Mouse (Mus musculus): Measurements from ENCODE around the gene Iqcc.

The Iqcc gene

DNA sequence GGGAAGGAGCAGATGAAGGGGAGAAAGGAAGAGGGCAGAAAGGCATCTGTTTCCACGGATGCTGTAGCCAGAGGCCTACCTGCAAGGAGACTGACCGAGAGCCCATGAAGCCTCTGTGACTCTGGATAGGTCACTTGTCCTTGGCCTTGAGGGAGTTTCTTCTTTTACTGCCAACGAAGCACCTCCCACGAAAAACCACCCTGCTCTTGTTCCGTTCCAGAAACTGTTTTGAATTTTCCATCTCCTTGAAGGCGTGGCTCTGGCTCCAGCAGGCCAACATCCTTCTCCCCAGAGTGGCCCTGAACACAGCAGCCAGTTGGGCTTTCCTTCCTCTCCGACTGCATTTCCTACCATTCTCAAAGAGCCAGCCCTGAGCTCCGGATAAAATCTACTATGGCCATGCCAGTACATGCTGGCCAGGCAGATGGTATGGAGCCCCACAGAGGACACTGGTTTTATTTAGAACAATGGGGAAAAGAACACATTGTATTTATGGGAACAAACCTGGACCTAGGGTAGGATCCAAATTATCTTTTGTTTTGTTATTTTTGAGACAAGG is 2.5 kb upstream of the Iqcc start:
- DNase-seq = peak; percentile 42 to 47

DNA sequence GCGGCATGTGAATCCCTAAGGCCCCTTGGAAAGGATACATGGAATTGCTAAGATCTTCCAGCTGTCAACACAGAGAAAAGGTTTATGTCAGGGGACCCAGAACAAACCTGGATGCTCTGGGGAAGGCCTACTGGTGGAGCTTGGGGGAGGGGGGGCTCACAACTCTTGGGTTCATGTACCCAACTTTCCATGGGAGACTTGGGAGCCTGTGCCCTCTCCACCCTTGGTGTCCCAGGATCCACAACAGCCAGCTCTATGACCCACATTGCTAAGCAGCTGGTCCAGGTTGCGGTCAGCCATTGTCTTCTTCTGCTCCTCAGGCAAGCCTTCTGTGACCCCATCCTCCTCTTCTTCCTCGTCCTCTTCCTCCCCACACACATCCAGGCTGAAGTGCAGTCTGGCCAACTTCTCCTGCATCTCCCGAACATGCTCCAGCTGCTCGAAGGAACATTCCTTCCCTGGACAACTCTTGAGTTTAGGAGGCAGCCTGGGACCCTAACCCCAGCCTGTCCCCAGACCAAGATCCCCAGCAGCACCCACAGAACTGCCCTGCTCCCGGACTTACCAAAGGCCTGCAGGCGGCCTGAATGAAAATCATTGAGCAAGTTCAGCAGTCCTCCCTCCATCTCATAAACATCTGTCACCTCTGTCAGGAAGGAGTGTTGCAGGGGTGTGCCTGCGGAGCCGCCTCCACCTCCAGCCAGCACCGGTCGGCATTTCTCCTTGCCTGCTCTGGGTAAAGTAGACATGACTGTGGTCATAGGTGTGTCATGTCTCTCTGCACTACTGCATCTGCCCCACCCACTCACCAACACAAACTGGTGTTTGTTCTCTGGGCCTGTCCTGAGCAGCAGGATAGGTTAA is 1.8 kb upstream of the Iqcc start:
- no peak for DNase-seq

DNA sequence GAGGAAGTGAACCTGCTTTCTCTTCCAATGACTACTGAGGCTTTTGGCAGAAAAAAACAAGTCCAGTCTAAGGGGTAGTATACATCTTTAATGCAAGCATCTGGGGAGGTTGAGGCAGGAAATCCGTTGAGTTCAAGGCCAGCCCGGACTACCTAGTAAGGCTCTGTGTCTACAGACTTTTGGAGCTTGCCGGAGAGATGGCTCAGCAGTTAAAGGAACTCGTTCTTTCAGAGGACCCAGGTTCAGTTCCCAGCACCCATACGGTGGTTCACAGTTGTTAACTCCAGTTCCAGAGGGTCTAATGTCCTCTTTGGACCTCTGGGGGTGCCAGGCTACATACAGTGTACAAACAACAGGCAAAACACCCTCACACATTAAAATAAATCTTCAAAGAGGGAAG is 868 bp downstream of the Iqcc start:
- DNase-seq = no peak

DNA sequence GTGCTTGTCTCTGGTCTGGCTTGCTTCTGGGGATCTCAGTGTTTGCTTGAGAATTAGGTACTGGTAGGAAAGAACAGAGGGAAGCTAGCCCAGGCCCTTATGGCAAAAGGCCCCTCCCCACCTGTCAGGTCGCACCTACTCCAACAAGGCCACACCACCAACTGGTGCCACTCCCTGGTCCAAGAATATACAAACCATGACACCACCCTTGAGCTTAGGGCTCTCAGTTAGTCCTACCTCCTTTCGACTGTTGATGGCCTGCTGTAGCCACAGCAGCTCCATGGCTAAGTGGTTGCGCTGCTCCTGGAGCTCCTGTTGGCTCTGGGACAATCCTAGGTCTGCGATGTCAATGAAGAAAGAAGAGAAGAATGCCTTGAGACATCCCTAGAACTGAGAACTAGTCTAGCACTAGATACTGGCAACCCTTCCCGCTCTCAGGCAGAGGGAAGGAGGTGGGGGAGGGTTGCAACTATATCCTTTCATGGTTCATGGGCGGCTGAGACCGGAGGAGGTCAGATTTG is 1.7 kb downstream of the Iqcc start:
- DNase-seq = no peak

DNA sequence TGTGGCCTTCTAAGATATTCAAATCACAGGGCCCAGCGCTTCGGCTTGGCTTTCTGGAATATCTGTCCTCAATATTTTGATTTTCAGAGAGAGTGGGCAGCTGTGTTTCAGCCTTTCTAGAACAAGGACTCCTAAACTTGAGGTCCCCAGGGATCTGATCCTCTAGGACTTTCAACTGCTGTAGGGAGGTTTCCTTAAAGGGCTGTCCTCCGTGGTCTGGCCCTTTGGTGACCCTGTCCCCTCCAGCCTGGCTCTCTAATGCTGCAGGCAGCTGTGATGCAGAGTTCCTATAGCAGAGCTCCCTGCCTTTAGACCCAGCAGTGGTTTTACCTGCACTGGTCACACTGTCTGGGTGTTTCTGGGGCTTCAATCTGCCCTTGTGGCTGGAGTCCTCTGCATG is 2.3 kb downstream of the Iqcc start:
- no peak for DNase-seq

DNA sequence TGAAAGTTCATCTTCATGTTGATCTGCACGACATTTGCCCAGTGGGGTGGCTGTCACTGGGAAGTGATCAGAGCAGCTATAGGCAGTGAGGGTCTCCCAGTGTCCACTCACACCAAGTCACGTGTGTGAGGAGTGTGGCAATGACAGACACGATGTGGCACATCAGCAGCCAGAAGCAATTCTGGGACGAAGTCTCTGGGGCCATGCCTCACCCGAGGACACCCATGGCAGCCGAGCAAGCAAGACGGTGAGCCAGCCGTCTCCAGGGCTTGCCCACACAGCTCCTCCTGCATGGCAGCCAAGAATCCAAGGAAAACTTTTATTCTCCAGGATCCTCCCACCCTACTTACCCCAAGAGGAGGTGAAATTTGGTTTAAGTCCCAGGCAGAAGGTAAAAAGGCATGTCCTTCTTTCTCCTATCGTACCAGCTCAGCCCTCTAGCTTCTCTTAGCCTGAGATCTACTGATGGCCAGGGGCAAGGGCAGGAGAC is 3.1 kb downstream of the Iqcc start:
- no peak for DNase-seq

DNA sequence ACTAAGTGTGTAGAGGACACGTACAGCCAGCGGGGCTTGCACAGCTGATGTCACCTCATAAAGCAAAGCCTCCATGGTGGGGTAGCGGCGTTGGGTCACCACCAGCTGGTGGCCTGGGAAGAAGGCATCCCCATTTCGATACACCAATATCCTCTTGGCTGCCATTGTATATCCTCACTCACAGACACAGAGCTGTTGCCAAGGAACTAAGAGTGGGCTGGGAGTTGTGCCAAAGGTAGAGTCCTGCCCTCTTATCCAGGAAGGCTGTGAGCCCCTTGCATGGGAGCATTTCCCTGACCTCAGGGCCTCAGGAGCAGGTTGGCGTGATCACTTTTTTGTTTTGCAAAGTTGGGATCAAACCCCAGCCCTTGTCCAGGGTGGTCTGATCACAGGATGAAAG is 4.8 kb downstream of the Iqcc start, which contains the start of gene Dcdc2b:
TSS of gene Dcdc2b (minus strand) at position 165 of the 400 bp plus-strand sequence.
- peak; percentile 64 to 70 for DNase-seq

DNA sequence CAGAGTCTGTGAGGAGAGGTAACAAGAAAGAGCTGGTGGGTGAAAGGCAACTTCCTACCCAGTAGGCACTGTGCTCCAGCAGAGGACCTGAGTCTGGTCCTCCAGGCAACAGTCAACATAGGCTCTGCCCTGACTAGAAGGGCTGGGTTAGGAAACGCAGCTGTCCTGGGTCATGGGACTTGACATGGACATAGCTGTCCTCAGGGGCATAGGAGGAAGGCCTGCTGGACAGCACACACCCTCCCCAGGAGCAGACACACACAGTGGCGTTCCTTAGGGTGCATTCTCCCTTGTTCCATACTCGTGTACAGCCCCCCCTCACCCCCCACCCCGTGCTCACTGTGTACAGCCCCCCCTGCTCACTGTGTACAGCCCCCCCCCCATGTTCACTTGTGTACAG is 8.4 kb downstream of the Iqcc start:
- DNase-seq = no peak

DNA sequence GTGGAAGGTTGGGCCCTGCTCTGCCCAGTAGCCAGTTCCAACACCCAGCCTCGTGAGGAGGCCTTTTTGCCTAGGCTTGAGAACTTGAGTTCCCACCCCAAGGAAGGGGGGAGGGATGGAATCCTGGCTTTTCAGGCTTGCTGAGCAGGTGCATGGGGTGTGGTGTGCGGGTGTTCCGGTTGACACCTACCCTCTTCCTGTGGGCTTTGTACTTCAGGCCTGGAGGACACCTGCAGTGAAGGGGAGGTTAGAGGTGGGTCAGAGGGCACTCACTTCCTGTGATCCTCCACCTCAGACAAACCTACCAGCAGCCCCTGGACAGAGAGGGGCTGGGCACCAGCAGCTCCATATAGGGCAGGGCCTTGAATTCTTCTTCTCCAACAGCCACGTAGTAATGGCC is 8.9 kb downstream of the Iqcc start:
- DNase-seq = no peak

DNA sequence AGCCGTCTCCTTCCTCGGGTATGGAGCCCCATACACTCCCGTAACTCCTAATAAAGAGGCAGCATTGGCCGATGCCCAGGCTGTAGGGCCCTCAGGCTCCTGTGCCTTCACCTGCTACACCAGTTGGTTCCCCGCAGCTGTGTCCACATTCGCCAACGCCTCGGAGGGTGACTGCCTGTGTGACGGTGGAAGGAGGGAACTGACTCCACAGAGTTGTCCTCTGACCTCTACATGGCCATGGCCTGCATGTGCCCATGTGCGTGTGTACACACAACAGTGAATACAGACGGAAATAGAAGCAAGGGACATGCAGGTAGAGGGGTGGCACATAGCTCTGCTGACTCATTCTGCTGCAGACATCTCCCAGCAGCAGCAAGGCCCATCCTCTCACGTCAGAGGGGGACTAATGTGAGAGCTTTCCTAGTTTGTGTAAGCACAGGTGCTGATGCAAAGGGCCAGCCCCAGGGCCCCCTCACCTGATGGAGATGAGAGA is 9.7 kb downstream of the Iqcc start:
- peak in 1 of 2 experiments; percentile 39 for DNase-seq

DNA sequence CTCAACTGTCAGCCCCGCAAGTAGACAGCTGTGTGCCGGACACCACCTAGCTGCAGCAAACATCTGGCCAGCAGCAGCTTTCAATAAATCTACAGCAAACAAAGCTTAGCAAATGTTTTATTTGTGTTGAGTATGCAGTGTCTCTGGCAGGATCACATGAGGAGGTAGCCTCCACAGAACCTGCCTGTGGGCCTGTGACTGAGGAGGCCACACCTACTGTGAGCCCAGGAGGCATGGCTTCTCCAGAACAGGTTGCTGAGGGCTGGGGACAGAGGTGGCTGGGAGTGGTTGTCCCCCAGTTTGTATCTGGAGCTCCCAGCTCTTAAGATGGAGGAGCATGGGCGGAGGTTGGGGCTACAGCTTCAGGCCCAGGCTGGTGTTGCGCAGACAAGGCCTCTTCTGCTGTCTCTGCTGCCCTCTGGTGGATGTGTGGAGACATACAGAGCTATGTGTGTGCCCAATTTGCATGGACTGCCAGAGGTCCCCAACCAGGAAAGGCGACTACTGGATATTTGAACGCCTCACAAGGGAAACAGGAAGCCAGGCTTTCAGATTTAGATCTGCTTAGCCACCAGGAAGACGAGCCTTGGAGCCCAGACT is 10.4 kb downstream of the Iqcc start:
- DNase-seq = peak; percentile 93 to 95

DNA sequence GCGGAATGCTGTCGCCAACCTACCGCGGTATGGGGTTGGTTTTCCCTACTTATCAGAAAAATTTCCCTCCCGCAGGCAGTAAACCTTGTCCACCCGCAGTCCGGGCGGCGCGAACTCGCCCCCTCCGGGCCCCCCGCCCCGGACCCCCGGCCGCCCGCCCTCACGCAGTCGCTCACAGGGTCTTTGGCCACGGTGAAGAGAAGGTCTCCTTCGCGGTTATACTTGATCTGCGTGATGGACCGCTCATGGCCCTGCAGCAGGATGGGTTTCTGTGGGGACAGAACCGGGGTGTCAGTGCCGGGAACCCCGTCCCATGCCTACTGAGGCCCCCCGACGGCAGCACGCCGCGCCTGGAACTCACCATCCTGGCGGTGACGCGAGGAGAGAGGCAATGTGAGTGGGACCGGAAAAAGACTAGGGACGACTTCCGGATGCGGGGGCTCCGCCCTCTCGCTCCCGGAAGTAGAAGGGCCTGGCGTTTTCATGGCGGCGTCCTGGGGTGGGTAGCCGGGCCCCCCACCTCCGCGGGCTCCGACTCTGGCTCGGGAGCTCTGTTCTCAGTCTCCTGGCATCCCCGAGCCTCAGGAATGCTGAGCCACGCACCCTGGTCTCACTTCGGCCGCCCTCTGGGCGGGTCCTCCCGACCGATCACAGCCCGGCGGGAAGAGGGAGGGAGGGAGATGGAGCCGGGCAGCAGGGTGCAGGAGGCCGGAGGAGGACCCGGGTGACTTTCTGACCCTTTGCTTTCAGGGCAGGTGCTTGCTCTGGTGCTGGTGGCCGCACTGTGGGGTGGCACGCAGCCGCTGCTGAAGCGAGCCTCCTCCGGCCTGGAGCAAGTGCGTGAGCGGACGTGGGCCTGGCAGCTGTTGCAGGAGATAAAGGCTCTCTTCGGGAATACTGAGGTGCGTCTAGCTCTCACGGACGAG is 18.4 kb downstream of the Iqcc start, which contains the start of the genes Eif3i and Tmem234:
TSS of gene Eif3i (minus strand) at position 416 of the 926 bp plus-strand sequence.
TSS of gene Tmem234 (plus strand) at position 436 of the 926 bp plus-strand sequence.
- DNase-seq = peak; percentile 88 to 90

DNA sequence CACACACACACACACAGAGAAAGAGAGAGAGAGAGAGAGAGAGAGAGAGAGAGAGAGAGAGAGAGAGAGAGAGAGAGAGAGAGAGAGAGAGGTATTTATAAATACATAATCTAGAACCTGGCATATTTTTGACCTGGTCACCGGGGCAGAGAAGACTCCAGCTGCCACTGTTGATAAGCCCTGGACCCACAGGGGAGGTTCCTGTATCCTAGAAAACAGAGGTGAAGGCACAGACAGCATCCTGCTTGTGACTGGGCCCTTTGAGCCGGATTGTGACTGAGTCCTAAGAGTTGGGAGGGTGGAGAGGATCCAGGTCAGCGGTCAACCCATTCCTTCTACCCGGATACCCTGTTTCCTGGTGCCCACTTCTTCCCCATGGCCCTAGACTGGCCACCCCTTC is 30.0 kb downstream of the Iqcc start:
- no peak for DNase-seq

DNA sequence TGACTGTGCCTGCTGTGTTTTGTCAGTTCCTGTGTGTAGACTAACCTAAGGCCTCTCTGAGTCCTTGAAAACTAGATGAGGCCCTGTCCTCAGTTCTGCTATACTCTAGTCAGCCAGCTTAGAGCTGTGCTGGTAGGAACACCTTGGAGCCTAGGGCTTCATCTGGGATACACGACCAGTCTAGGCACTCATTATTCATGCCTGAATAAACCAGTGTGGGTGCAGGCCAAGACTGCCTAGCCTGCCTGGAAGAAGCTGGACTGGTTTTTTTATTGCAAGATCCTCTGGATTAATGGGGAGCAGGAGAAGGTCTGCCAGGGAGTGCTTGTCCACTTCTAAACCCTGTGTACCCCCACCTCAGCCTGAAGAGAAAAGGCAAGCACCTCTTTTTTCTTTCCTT is 32.0 kb downstream of the Iqcc start:
- no peak for DNase-seq

DNA sequence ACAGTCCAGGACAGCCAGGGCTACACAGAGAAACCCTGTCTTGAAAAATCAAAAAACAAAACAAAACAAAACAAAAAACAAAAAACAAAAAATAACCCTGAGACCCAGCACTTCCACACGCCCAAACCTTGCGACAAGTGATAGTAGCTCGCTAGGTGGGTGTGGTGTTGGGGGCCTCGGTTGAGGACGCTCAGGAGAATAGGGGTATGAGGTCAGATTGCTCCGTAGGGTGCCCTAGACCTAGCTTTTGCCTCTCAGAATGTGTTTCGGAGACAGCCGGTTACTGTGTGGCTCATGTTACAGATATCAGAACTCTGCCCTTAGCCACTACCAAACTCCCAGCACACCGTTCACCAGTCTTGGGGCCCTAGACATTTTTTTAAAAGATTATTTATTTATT is 33.1 kb downstream of the Iqcc start:
- no peak for DNase-seq

DNA sequence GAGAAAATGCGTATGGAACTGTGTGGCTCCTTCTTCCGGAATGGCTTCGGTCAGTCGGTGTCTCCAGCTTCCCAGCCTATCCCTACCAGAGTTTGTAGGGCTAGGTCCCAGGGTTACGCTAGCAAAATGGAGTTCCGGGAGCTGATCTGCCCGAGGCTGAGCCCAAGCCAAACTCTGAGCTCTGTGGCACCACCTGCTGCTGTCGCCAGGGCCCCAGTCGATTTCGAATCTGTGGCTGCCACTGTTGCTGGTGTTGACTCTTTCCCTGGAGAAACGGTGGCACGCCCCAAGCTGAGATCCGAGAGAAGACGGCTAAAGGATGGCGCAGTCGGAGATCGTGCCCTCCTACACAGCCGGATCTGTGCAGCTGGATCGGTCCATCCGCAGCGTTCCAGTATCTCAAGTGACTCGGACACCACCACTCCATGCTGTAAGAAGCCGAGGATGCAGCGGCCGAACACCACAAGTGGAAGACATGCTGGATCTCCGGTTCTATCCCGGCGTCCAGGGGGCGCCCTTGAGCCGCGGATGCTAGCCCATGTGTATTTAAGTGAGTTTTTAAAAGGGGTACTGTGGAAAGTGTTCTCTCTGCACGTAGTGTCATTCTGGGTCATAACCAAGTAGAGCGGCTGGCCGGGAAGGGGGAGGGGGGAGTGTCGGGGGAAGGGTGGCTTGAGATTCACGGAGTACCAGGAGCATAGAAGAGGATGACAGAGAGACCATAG is 33.9 kb downstream of the Iqcc start:
- peak; percentile 87 to 89 for DNase-seq

DNA sequence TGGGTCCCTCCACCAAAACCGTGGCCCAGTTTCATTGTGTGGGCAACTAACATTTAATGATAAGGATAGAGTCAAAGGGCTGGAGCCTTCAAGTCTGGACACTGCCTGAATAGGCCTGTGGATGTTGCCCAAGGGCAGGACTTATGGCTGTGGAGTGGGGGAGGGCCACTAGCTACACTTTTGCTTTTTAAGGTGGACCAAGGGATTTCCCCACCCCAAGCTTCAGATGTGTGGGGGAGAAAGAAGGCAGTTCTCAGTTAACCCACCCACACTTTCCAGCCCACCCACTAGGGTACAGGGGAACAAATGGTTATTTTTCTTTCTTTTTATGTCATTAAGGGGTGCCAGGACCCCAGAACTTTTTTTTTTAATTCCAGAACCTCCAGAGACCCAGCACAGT is 34.5 kb downstream of the Iqcc start:
- no peak for DNase-seq

DNA sequence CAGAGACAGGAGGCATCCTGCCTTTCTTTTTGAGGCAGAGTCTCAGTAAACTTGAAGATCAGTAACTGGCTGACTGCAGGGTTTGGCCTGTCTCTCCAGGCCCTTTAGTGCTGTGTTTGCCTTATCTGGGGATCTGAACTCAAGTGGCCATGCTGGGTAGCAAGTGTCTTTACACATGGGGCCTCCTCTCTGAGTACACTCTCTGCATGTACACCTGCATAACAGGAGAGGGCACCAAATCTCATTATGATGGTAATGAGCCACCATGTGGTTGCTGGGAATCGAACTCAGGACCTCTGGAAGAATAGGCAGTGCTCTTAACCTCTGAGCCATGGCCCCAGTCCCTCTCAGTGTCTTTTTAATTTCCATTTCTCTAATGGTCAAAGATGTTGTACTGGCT is 36.6 kb downstream of the Iqcc start:
- no peak for DNase-seq

DNA sequence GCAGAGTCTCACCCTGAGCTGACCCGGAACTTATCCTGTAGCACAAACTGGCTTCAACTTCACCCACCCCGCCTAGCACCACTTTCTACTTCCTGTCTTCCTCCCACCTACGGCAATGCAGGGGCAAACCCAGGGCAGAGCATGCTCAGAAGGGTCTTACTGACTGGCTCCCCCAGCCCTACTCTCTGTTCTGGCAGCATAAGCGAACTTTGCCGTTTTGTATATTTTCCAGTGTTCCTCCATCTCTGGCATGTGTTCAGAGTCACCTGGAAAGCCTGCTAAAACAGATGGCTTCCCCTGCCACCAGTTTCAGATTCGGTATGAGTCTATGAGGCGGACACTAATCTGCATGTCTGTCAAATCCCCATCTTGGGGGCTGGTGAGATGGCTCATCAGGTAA is 38.6 kb downstream of the Iqcc start:
- peak; percentile 70 to 77 for DNase-seq

DNA sequence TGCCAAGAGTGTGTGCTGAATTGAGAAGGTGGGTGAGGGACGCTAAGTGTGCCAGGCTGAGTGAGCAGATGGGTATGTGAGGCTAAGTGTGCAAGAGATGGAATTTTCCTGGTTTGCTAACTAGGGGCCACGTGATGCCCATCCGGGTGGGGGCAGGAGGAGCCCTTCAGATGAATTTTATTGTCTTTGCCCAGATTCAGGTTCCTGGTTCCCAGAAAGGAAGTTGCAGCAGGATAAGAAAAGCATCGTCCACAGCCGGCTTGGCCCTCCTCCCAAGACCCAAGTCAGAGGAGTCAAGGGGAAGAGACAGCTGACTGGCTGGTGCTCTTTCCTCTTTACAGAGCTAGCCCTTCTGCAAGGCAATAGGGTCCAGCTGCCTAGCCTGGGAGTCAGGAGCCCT is 40.4 kb downstream of the Iqcc start, which contains the start of gene Fam167b:
TSS of gene Fam167b (minus strand) at position 84 of the 400 bp plus-strand sequence.
- DNase-seq = no peak

DNA sequence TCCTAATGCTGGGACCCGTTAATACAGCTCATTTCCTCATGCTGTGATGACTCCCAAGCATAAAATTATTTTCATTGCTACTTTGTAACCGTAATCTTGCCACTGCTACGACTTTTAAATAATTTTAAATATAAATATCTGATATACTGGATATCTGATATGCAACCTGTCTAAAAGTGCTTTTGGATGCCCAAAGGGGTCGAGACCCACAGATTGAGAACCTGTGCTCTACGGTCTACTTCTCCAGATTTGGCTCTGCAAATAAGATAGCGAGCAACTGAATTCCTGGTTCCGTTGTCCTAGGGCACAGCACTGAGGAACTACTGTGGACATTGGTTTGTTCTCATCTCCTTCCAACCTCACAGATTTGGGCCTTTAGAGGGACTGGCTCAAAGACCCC is 41.2 kb downstream of the Iqcc start:
- no peak for DNase-seq

Measured in cerebellum, postnatal 10 days (tissue).